In the genomic region with DNA sequence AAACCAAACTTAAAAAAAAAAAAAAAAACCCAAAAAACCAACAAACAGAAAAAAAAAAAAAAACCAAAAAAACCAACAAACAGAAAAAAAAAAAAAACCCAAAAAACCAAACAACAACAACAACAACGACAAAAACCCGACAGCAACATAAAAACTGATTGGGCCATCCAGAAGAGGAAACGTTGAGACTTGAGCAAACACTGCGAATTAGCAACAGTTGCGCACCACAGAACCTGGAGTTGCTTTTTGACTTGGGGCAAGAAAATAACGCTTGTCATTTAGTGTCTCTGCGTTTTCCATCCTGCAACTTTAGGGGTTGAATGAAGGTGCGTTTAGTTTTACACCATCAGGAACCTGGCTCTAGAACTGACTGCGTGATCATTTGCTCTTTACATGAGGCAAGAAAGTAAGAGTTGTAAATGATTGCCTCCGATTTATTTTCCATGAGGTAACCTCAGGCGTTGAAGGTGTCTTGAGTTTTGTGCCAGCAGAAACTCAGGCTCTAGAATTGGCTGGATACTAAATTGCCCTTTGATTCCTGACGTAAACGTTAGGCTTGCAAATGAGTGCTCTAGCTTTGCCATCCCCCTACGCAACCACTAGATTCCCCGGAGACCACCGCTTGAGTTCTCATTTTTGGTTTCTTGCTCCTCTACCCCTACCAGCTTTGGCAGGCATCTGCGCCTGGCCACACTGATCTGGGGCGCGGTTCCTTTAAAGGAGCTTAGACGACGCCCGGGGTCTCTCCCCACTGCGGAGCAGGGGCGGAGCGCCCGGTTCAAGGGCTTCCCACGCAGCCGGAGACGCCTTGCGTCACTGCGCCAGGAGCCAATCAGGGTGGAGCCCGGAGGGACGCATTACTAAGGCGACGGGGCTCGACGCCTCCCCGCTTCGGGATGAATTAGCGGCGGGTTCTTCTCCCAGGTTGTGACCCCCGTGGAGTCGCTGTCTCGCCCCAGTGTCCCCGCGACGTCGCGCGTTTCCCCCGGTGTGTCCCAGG, we compare ENCODE assay signal across 8 mouse cellular contexts. TPM values are rescaled to one million over a fixed set of nuclear protein-coding genes. Genes with fewer than 3 reads are reported as not detected.
DNase-seq lines count a peak whose midpoint lies in the region; ATAC-seq and TF ChIP-seq lines count a peak whose summit lies in the region.

A gene (plus strand): TSS at position 828 of the 1,000 bp plus-strand sequence.

- H3K4me1 ChIP-seq in G1E (ENCODE audit: insufficient read depth, low read depth, low read length): peaks cover 22% of the 10 kb centered on the region
- H3K4me1 ChIP-seq in forebrain, postnatal 0 days (ENCODE audit: insufficient read depth): peaks cover 5% of the 10 kb centered on the region
- peaks cover 18% of the 10 kb centered on the region for H3K4me1 ChIP-seq in lung, embryonic 15.5 days

- peak within 1 kb of the TSS; percentile 93 for H3K4me3 ChIP-seq in G1E (ENCODE audit: low read depth, low read length)
- H3K4me3 ChIP-seq in forebrain, postnatal 0 days (ENCODE audit: low read depth, low read length): peak within 1 kb of the TSS; percentile 73
- H3K4me3 ChIP-seq in lung, embryonic 15.5 days: peak within 1 kb of the TSS; percentile 88

- peak within 1 kb of the TSS; percentile 79 for H3K9ac ChIP-seq in forebrain, postnatal 0 days
- peak within 1 kb of the TSS; percentile 86 for H3K9ac ChIP-seq in lung, embryonic 15.5 days

- peaks cover 14% of the 10 kb centered on the region for H3K36me3 ChIP-seq in G1E (replicated peaks)
- no peaks in the 10 kb centered on the region for H3K36me3 ChIP-seq in forebrain, postnatal 0 days (ENCODE audit: insufficient read depth)
- H3K36me3 ChIP-seq in lung, embryonic 15.5 days: no peaks in the 10 kb centered on the region

- H3K9me3 ChIP-seq in G1E (replicated peaks): no peaks in the 10 kb centered on the region
- no peaks in the 10 kb centered on the region for H3K9me3 ChIP-seq in forebrain, postnatal 0 days (ENCODE audit: low read length)
- H3K9me3 ChIP-seq in lung, embryonic 15.5 days: no peaks in the 10 kb centered on the region

- H3K27ac ChIP-seq in forebrain, postnatal 0 days (ENCODE audit: low read depth, low read length): peak within 1 kb of the TSS; percentile 75
- peak within 1 kb of the TSS; percentile 67 for H3K27ac ChIP-seq in lung, embryonic 15.5 days

- peak within 1 kb of the TSS; percentile 74 for H3K4me2 ChIP-seq in forebrain, postnatal 0 days (ENCODE audit: low read depth)
- peak within 1 kb of the TSS; percentile 89 for H3K4me2 ChIP-seq in lung, embryonic 15.5 days

- 6% methylated on average over 51 of the region's 51 CpGs for WGBS in forebrain, postnatal 0 days
- 4% methylated on average over 51 of the region's 51 CpGs for WGBS in lung, embryonic 15.5 days

- no peaks in the 10 kb centered on the region; the same call in 1 of the 2 replicates for H3K27me3 ChIP-seq in G1E (ENCODE audit: insufficient read depth, low read length)
- no peaks in the 10 kb centered on the region for H3K27me3 ChIP-seq in forebrain, postnatal 0 days (ENCODE audit: insufficient read depth, low read length)
- no peaks in the 10 kb centered on the region for H3K27me3 ChIP-seq in lung, embryonic 15.5 days

- no peak for TF ChIP-seq CTCF in G1E (IDR thresholded peaks at IDR 0.05; ENCODE audit: low read depth, low read length)
- no peak for TF ChIP-seq CTCF in forebrain, postnatal 0 days (IDR thresholded peaks at IDR 0.05; ENCODE audit: low read depth)

- ATAC-seq in G1E (ENCODE audit: extremely low read depth, insufficient number of reproducible peaks, low FRiP score, poor library complexity, severe bottlenecking): peak; percentile 99
- ATAC-seq in forebrain, postnatal 0 days: peak; percentile 100
- ATAC-seq in lung, embryonic 15.5 days (ENCODE audit: borderline replicate concordance, extremely low read depth, low FRiP score, low TSS enrichment): peak; percentile 99

- DNase-seq in G1E (ENCODE audit: low spot score): peak; percentile 94
- DNase-seq in cerebellum, adult 18-20 months: peak; percentile 96 to 97
- DNase-seq in forebrain, postnatal 0 days: peak; percentile 98
- DNase-seq in heart, postnatal 4 days: peak; percentile 97
- DNase-seq in layer of hippocampus, adult 8-10 months (ENCODE audit: low spot score in 2 of 2): peak; percentile 92 to 94
- DNase-seq in ovary, adult 18-20 months (ENCODE audit: low spot score): peak; percentile 93
- peak; percentile 98 for DNase-seq in thymus, postnatal 0 days (ENCODE audit: low spot score)

RNA-seq across cellular contexts. Expression of the gene that starts here (rescaled TPM):
- total RNA-seq in G1E (2014; fragmentation: Nextera tagmentation): 25.1 and 48.8 TPM in 2 replicates
- 10.0 and 11.8 TPM in 2 replicates for total RNA-seq in G1E (2017)
- polyA plus RNA-seq in G1E (2012): 1.4 and 5.6 TPM in 2 replicates
- 23.9 and 28.4 TPM in 2 replicates for total RNA-seq in forebrain, postnatal 0 days (2014; rRNA removed)
- 8.1 and 11.9 TPM in 2 replicates for polyA plus RNA-seq in forebrain, postnatal 0 days (2015; fragmentation: Nextera tagmentation; extraction: Ambion mirVana)
- total RNA-seq in heart, postnatal 4 days (2021): 100 to 1,000 TPM; 160 to 168 TPM
- total RNA-seq in layer of hippocampus, adult 8-10 months (2022): 10 to 100 TPM; 32.0 to 37.2 (median 36.6) TPM
- 12.4 and 13.4 TPM in 2 replicates for polyA plus RNA-seq in lung, embryonic 15.5 days (2015; fragmentation: Nextera tagmentation; extraction: Ambion mirVana)
- polyA plus RNA-seq in thymus, postnatal 0 days (2015; fragmentation: Nextera tagmentation; extraction: Ambion mirVana): 4.5 and 5.4 TPM in 2 replicates

Comparison
In these comparisons a context has a peak if more than half of its experiments do, and no peak if none do; other contexts are left out.
1. Peak in every context shown above with its lines: DNase-seq, ATAC-seq, H3K4me3 ChIP-seq and H3K27ac ChIP-seq.